Mouse (Mus musculus): ENCODE measurements around the gene Dnah2.

Gene Dnah2

DNA sequence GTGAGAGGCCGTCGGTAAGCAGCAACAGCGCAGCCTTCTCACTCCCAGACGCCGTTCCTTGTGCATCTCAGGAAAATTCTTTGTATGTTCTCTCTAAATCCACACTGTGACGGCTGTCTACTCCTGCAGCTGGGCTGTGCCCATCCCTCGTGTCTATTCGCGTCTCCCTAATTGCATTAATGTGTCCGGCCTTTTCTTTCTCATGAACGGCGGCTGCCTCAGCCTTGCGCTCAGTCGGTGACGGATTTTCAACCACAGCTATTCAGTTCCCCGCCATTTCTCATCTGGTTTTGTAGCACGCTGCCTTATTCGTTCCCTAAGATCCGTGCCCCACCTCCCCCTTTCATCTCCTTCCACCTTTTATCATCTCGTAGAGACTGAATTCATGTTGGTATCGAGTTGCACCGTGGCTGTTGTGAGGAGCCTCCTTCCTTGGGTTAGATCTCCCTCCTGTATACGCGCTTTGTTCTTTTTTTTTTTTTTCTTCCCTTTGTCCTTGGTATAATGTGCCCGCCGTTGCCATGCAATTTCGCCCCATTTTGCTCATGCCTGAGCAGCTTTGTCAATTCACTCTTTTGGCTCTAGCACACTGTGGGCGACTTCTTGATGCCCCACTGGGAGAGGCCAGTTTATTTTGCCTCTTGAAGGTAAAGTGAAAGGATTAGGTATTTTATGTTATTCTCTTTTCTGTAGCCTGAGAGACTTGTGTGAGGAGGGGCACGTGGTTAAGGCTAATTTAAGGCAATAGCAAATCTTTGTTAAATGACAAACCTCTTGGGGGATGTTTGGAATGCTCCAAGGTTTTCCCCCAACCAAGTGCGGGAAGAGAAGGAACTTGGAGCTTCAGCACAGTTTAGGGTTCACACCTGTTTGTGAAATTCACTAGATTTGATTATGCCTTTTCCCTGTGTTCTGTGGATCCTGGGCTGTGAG is 21.5 kb downstream of the Dnah2 start:
- DNase-seq (ENCODE audit: low spot score) = no peak

DNA sequence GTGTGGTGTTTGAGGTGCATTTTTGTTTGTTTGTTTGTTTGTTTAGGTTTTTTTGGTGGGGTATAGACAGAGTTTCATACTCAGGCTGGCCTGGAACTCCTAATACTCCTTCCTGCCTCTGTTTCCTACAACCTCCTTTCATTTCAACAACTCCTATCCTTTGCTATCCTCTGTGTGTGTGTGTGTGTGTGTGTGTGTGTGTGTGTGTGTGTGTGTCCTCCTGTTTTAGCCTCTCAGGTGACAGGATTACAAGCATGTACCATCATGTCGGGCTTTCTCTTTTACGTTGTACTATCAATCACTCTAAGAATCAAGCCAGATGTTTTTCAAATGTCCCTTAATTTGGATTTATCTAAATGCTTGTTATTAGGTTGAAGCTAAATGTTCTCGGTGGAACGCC is 22.3 kb downstream of the Dnah2 start:
- no peak for DNase-seq (ENCODE audit: low spot score)

DNA sequence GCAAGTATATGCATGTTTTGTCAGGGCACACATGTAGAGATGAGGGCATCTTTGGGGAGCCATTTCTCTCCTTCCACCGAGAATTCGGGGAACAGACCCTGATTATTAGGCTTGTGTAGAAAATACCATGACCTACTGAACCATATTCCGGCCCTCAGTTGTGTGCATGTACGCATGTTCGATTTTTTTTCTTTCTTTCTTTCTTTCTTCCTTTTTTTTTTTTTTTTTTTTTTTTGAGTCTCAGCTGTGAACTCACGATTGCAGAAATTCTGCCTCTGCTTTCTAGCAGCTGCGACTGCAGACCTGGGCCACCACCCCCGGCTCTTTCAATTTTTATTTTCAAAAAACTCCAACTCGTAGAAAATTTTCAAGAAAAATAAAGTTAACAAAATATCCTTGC is 23.2 kb downstream of the Dnah2 start:
- no peak for DNase-seq (ENCODE audit: low spot score)

DNA sequence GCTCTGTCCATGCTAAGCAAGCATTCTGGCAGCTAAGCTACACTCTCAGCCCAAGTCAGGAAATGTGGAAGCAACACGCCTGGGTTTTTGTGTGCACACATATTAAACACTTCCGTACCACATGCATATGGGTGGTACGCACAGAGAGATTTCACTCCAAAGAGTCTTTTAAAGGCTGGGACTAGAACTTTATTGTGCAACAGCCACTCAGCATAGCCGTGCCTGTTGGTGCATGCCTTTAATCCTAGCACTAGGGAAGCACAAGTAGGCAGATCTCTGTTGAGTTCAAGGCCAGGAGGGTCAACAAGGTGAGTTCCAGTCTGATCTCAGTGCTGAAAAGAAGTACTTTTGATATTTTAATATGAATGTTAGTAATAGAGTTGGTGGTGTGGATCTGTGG is 25.3 kb downstream of the Dnah2 start:
- no peak for DNase-seq (ENCODE audit: low spot score)

DNA sequence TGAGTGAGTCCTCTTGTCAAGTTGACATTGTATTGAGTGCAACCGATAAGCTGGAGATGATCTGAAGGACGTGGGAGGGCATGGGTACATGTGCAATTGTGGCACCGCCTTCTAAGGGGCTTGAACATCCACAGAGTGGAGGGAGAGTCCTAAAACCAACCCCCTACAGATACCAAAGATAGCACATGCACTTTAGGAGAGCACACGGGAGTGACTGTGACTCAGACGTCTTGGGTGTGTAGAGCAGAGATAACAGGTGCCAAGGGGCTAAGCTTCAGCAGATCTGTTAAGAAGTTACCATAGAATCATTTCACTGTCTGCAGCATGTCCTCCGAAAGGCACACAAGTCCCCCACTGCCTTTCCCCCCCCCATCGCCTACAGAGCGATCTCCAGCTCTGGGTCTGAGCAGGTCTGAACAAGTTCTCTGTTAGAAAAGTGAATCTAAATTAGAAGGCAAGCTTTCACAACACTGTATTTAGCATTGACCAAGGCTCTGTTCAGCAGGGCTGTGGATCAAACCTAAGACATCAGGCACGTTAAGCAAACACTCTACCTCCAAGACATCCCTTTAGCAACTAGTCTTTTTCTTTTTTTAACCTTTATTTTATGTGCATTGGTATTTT is 27.3 kb downstream of the Dnah2 start:
- no peak for DNase-seq (ENCODE audit: low spot score)

DNA sequence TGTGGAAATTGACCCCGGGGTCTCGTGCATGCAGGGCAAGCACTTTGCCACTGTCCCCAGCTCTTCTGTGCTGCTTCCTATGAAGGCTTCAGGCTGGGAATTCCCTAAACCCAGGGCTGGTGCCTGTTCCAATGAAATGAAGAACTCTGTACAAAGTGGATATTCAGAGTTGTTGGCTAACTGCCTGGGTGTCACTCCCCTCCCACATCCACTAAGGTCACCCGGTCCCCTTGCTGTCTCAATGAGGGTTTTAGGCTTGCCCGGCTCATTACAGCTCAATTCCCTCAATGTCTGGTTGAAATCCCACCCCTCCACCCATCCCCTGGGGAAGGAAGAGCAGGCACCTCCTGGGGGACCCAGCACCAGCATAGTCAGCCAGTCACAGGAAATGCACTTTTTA is 28.9 kb downstream of the Dnah2 start:
- DNase-seq (ENCODE audit: low spot score) = no peak

DNA sequence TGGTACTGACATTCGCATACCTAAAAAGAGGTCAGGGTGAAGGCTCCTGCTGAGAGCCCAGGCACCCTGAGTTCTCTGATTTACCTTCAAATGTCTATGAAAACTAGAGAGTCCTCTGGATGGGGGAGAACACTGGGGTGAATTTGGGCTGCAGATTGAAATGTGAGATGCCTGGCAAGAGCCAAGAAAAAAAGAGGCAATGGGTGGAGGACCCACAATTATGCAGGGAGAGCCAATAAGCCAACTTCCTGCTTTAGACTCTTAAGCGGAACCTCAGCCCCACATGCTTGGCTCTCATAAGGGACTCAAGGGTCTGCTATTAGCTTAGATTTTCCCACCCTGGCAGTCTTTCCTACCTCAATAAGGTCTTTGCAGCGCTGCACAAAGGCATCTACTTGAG is 32.2 kb downstream of the Dnah2 start:
- DNase-seq (ENCODE audit: low spot score) = no peak

DNA sequence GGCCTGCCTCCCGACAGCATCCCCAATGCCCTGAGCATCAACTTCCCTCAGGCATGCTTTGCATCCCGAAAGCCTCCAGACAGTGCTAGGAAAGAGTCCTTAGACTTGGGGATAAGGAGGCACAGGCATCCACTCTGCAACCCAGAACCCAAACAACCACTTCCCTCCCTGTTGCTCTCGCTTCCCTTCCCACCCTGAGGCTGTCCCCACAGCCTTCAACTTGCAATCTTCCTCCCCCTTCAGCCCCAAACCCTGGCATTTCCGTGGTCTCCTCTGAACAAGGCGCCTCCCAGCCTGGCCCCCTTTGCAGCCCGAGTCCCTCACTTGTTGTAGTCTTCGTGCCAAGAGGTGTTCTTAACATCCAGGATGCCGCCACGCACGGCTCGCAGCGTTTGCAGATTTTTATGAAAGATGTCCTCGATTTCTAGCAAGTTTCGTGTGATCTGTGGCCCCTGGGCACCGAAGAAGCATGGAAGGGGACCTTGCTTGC is 32.7 kb downstream of the Dnah2 start:
- no peak for DNase-seq (ENCODE audit: low spot score)

DNA sequence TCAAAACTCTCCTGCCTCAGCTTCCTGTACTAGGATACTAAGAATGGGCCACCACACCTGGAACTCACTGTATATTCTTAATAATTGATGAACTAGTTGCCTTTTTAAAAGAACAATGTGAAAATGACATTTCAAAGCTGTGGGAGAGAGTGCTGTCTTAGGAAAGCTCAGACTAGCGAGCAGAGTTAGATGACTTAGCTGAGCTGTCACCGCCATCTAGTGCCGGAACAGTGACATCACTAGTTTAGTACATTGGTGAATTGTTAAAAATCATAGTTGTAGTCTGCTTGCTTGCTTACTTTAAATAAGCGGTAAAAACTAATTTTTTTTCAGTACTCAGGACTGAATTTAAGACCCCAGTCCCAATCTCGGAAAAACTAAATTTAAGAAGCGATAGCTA is 35.1 kb downstream of the Dnah2 start:
- DNase-seq (ENCODE audit: low spot score) = no peak

DNA sequence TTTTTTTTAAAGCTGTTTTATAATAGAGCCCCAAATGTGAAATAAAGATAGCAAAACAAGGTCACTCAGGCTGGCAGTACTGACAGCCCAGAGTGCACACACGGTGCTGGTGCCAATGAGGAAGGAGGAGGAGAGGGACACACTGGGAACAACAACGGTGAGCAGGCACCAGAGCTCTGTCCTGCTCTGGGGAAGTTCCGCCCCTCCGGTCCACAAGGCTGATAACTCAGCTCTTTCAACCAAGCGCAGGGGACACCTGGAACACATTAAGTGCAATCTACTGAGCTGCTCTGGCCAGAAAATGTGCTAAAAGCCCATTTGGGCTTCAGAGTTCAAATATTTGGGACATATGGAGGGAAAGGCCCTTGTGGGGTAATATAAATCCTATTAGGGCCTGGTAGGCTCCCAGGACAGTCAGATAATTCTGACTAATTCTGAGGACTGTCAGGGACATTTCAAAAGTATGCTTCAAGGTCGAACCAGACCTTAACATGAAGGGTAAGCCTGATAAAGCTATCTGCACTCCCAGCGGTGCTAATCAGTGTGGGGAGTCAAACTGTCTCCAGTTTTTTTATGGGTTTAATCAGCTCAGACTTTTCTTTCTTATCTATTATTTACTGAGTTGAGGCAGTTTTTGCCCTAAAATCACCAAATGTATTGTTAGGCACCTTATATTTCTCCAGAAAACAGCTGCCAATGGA is 38.0 kb downstream of the Dnah2 start:
- DNase-seq (ENCODE audit: low spot score) = no peak

DNA sequence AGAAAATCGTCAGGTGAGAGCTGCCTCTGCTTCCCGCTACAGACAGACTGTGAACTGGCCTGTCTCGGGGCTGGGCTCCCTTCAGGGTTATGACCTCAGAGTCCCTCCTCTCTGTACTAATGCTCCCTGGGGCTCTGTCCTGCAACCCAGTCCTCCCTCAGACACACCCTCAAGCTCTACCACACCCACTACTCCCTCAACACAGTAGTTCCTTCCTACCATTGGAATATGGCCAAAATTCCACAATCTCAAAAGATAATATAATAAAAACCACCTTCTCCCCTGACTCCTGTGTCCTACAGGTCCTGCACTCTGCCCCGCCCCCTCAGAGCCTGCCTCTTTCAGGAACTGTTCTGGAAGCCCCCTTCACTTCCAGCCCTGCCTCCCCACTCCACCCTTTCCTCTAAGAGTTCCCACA is 45.0 kb downstream of the Dnah2 start:
- no peak for DNase-seq (ENCODE audit: low spot score)

DNA sequence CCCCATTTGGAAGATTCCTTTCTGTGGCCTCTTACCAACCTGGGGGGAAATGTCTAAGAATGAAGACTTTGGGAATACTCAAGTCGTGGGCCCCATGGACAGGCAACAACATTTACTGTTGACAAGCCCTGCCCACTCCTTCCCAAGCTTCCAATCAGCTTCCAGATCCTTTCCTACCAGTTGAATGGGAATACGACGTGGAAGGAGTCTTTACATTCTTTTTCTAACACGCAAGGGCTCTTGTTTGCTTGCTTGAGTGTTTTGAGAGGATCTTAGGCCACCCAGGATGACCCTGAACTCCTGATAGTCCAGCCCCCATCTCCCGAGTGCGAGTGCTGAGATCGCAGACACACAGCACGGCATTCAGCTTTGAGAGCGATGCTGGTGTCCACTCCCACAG is 47.4 kb downstream of the Dnah2 start:
- DNase-seq (ENCODE audit: low spot score) = no peak

DNA sequence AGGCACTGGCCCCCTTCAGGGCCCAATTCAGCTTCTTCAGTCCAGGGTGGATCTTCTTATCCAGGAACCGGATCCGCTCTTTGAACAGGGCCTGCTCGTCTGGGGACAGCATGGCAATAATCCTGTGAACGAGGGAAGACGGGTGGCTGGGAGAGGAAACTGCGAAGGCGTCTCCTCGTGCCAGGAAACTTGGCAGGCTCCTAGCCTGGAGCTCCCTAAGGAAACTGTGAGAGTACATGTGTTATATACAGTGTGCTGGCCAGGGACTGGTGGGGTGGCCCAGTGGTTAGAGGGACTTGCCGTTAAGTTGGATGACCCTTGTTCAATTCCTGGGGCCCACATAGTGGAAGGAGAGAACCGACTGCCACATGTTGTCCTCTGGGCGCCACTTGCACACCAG is 49.8 kb downstream of the Dnah2 start:
- no peak for DNase-seq (ENCODE audit: low spot score)

DNA sequence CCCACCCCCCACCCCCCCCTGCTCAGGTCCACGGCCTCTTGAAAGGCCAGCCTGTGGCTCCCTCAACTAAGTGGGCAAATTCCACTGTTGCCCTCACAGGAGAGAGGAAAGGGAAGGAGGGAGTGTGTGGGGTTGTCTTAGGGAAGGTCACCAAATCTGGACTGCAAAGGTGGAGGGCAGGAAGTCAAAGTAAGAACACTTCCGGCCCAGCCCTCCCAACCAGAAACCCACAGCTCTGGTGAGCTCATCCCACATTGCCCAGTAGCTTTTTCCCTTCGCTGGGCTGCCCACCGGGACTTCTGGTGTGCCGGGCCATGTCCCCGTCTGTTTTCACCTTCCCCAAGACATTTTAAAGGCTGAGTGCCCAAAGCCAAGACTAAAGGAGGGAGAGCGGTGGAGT is 57.2 kb downstream of the Dnah2 start:
- no peak for DNase-seq (ENCODE audit: low spot score)

DNA sequence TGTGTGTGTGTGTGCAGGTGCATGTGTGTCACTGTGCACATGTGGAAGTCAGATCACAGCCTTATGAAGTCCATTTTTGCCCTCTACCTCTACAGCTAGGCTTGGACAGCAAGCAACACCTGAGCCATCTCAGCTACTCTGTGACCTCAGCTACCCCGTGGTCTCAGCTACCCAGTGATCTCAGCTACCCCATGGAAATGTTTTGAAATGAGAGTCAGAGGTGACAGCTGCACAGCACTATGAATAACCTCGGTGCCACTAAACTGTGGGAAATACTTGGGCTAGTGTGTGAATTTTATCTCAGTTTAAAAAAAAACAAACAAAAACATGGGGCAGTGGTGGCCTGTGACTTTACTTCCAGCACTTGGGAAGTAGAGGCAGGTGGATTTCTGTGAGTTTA is 58.0 kb downstream of the Dnah2 start:
- DNase-seq (ENCODE audit: low spot score) = no peak

DNA sequence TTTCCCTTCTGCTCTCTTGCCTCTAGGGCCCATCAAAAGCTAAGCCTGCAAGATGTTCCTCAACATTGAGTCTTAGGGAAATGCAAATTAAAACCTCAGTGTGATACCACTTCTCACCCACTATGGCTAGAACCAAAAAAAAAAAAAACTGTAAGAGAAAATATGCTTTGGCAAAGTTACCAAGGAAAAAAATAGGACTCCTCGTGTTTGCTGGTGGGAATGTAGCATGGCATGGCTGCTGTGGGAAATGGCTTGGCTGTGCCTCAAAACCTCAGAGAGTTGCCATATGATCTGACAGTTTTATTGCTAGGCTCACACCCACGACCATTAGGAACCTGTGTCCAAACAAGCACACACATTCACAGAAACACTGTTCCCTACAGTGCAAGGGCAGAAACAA is 61.4 kb downstream of the Dnah2 start:
- no peak for DNase-seq (ENCODE audit: low spot score)

DNA sequence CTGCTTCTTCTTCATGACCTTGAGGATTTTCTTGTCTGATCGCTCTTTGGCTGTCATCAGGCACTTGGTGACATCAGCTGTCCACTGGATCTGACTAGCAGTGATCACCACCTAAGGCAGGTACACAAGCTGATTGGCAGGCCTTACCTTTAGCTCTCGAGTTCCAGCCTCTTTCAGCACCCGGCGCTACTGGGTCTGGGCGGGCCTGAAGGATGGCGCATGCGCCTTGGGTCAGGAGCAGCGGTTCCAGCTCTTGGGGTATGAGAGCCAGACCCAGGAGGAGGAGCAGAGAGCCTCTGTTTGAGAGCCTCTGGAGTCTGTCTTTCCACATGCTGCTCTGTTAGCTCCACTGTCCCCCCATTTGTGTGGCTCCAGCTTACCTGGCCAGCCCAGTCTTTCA is 71.3 kb downstream of the Dnah2 start:
- DNase-seq (ENCODE audit: low spot score) = no peak

DNA sequence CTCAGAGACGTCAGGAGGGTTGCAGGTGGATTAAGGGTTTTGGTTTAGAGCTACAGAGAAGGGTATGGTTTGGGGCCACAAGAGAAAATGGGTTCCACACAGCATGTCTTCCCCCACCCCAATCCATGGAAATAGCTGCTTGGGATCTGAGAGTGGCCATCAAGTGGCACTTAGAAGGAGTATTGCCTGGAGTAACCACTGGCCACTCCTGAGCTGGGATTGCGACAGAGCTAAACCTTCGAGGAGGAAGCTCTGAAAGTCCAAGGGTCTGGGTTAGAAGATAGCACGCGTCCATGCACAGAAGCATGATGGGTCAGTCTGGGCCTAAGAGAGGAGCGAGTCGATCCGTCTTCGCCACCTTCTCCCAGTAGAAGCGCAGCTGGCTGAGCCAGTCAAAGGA is 72.1 kb downstream of the Dnah2 start:
- no peak for DNase-seq (ENCODE audit: low spot score)

DNA sequence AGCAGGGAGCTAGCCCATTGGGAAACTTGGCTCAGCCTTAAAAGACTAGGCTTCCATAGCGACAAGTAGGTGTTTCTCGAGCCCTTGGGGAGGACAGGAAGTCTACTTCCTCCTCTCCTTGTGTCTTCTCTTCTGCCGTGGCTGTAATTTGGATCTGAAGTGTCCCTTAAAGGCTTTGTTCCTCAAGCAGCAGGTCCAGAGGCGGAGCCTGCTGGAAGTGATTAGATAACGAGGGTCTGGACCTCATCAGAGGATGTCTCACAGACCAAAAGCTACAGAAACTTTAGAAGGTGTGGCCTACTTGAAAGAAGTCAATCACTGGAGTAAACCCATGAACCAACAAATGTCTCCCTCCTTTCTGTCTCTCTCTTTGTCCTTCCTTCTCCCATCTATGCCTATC is 74.2 kb downstream of the Dnah2 start:
- DNase-seq (ENCODE audit: low spot score) = no peak

DNA sequence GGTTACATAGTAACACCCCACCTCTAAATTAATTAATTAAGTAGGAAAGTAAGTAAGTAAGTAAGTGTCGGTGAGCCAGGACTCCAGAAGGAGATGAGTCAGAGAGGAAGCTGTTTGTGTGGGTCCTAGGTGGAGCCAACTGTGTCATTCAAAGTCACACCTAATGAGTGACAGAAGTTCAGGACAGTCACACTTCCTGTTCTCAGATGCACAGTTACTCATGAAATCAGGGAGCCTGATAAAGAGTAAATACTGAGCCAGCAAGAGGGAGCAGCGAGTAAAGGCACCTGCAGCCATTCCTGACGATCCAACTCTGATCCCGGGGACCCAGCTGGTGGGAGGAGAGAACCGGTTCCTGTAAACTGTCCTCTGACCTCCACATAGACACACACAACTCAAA is 76.2 kb downstream of the Dnah2 start:
- no peak for DNase-seq (ENCODE audit: low spot score)

DNA sequence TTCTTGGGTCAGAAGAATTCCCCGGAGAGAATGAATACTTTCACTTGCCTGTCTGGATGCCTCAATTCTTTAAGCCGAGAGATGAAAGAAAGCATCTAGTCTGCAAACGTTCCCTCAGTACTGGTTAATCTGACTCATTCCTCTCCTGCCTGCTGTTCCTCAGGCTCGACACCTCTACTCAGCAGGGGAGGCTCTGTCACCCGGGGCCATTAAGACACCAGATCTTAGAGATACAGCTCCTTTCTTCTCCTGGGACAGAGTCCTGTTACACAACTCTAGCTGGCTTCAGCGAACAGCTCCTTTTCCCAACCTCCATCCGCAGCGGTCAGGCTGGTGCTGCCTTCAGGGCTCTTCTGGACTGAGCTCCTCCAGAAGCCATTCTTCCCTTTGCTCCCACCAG is 77.4 kb downstream of the Dnah2 start:
- no peak for DNase-seq (ENCODE audit: low spot score)

DNA sequence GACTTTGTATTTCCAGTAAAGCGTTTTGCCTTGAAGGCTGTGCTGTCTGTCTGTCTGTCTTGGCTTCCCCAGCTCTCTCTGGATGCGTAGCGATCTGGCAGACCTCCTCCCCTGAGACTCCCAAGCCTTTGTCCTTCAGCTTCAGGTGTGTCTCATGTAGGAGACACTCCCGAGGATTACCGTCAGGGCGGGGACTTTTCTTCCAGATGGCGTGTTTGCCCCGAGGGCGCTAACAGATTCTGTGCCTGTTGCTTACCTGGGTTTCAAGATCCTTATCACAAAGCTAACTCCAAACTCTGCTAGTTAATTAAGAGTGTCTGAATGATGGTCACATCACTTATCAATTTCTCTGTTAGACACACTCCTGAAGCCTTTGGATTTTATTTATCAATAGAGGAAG is 79.6 kb downstream of the Dnah2 start:
- DNase-seq (ENCODE audit: low spot score) = no peak

DNA sequence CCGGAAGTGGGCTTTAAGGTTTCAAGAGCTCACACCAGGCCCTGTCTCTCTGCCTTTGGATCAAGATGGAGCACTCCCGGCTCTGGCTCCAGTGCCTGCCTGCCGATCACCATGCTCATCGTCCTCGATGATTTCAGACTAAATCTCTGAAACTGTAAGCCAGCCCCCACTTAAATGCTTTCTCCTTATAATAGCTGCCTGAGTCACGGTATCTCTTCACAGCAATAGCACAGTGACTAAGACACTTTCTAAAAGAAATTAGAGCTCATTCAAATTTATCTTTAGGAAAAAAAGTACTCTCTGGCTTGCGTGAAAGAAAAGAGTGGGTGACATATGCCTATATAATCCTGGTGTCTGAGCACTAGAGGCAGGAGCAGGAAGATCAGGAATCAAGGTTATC is 84.9 kb downstream of the Dnah2 start:
- no peak for DNase-seq (ENCODE audit: low spot score)

All from urinary bladder, postnatal 10 days (tissue).